21 mouse cellular contexts compared by ENCODE assay signal in the genomic region with DNA sequence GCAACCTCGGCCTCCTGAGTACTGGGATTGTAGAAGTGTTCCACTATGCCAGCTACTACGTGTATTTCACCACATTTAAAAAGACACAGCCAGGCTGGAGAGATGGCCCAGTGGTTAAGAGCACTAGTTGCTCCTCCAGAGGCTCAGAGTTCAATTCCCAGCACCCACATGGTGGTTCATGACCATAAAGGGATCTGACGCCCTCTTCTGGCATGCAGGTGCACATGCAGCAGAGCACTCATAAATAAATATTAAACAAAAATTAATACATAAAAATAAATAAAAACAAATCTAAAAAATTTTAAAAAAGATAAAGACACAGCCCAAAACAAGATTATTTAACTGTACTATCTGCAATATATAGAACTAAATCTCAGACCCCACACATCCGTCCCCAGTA. TPM values are rescaled to one million over a fixed set of nuclear protein-coding genes. Genes with fewer than 3 reads are reported as not detected.
DNase-seq lines count a peak whose midpoint lies in the region; ATAC-seq and TF ChIP-seq lines count a peak whose summit lies in the region.
"Had no signal": no experiment of that assay in that cellular context is flagged by ENCODE, and none has a peak within 500 bp of the region (broad histone marks: within the 10 kb centered on the region; RNA-seq: fewer than 3 reads in every experiment).

No protein-coding gene starts in this region.

- H3K27me3 ChIP-seq in heart, adult 2 months (ENCODE audit: control insufficient read depth, insufficient read depth, low read length), result no peaks in the 10 kb centered on the region
- H3K27me3 ChIP-seq in liver, postnatal 0 days (ENCODE audit: insufficient read depth, low read length), result no peaks in the 10 kb centered on the region
- H3K27me3 ChIP-seq in liver, embryonic 11.5 days (replicated peaks; ENCODE audit: control insufficient read depth, insufficient read depth, low read length), result no peaks in the 10 kb centered on the region
- H3K27me3 ChIP-seq in MEL (ENCODE audit: control insufficient read depth in 1 of 2, insufficient read depth in 2 of 2, low read length in 2 of 2), result no peaks in the 10 kb centered on the region
- H3K27me3 ChIP-seq in splenic B cell, adult 2 months (ENCODE audit: control insufficient read depth, insufficient read depth, low read length, poor library complexity, severe bottlenecking), result no peaks in the 10 kb centered on the region
- H3K27me3 ChIP-seq: forebrain, embryonic 12.5 days; hindbrain, embryonic 13.5 days; liver, embryonic 15.5 days had no signal

- WGBS in heart, adult 2 months, result 86% methylated on average over 4 of the region's 4 CpGs
- WGBS in liver, postnatal 0 days (ENCODE audit: insufficient replicate concordance), result 74% methylated on average over 4 of the region's 4 CpGs
- 75% methylated on average over 4 of the region's 4 CpGs for WGBS in liver, embryonic 11.5 days

- no peaks in the 10 kb centered on the region for H3K9me3 ChIP-seq in liver, postnatal 0 days (ENCODE audit: low read length)
- no peaks in the 10 kb centered on the region for H3K9me3 ChIP-seq in liver, embryonic 11.5 days (ENCODE audit: control insufficient read depth, low read length)
- no peaks in the 10 kb centered on the region for H3K9me3 ChIP-seq in MEL (replicated peaks; ENCODE audit: insufficient read depth, low read length)
- H3K9me3 ChIP-seq: embryonic facial prominence, embryonic 10.5 days; forebrain, embryonic 12.5 days; hindbrain, embryonic 13.5 days; limb, embryonic 10.5 days; liver, embryonic 15.5 days; midbrain, embryonic 10.5 days had no signal

- H3K79me2 ChIP-seq in heart, adult 2 months (replicated peaks; ENCODE audit: control insufficient read depth, insufficient read depth, low read length), result no peaks in the 10 kb centered on the region
- peaks cover 54% of the 10 kb centered on the region for H3K79me2 ChIP-seq in MEL (ENCODE audit: control insufficient read depth, insufficient read depth, low read length, poor library complexity)

- H3K36me3 ChIP-seq in heart, adult 2 months (ENCODE audit: control insufficient read depth, insufficient read depth, low read length), result no peaks in the 10 kb centered on the region
- peaks cover 7% of the 10 kb centered on the region; the same call in 1 of the 2 replicates for H3K36me3 ChIP-seq in liver, postnatal 0 days (replicated peaks; ENCODE audit: insufficient read depth, low read length)
- H3K36me3 ChIP-seq in liver, embryonic 11.5 days (ENCODE audit: control insufficient read depth, insufficient read depth, low read length), result peaks cover 5% of the 10 kb centered on the region; the same call in 1 of the 2 replicates
- peaks cover 19% of the 10 kb centered on the region in 2 experiments for H3K36me3 ChIP-seq in MEL (ENCODE audit: control insufficient read depth in 1 of 2, insufficient read depth in 2 of 2, low read length in 2 of 2)
- H3K36me3 ChIP-seq in splenic B cell, adult 2 months (ENCODE audit: control insufficient read depth, insufficient read depth, low read length, poor library complexity, severe bottlenecking), result no peaks in the 10 kb centered on the region

- H3K9ac ChIP-seq in heart, adult 2 months (ENCODE audit: low read depth, low read length), result no peak overlapping the region
- no peak overlapping the region for H3K9ac ChIP-seq in liver, postnatal 0 days (replicated peaks)
- H3K9ac ChIP-seq in liver, embryonic 11.5 days (ENCODE audit: low read depth, low read length), result no peak overlapping the region
- no peak overlapping the region for H3K9ac ChIP-seq in MEL (ENCODE audit: control insufficient read depth, low read depth, low read length, poor library complexity, severe bottlenecking)
- H3K9ac ChIP-seq: forebrain, embryonic 12.5 days; liver, embryonic 15.5 days had no signal

- no peaks in the 10 kb centered on the region for H3K4me1 ChIP-seq in heart, adult 2 months (ENCODE audit: control insufficient read depth, insufficient read depth, low read length)
- H3K4me1 ChIP-seq in liver, postnatal 0 days (ENCODE audit: insufficient read depth), result 0 out of 2 replicates have a peak, but pooled peaks cover 6% of the 10 kb centered on the region
- peaks cover 9% of the 10 kb centered on the region for H3K4me1 ChIP-seq in liver, embryonic 11.5 days (replicated peaks; ENCODE audit: control insufficient read depth, insufficient read depth, low read length)
- H3K4me1 ChIP-seq in MEL (ENCODE audit: control insufficient read depth in 1 of 2, insufficient read depth in 2 of 2, low read length in 2 of 2), result peaks cover 7 to 13% of the 10 kb centered on the region in 2 experiments; a peak in 3 of 4 replicates

- no peak for ATAC-seq in liver, postnatal 0 days
- ATAC-seq in liver, embryonic 11.5 days (replicated peaks; ENCODE audit: low FRiP score), result no peak

- TF ChIP-seq EP300 in heart, adult 2 months (IDR thresholded peaks at IDR 0.05; ENCODE audit: insufficient read depth, low read depth, low read length), result no peak
- no peak for TF ChIP-seq EP300 in liver, postnatal 0 days (IDR thresholded peaks at IDR 0.05; ENCODE audit: low read depth)
- no peak for TF ChIP-seq EP300 in MEL (IDR thresholded peaks at IDR 0.05; ENCODE audit: low read depth in 1 of 2, low read length in 2 of 2)

- peak; percentile 12 for TF ChIP-seq RAD21 in MEL (IDR thresholded peaks at IDR 0.05; ENCODE audit: low read depth, low read length)

- no peak for TF ChIP-seq POLR2A in heart, adult 2 months (IDR thresholded peaks at IDR 0.05; ENCODE audit: insufficient read depth, low read depth, low read length)
- TF ChIP-seq POLR2A in MEL (IDR thresholded peaks at IDR 0.05; ENCODE audit: control insufficient read depth in 1 of 2, insufficient read depth in 1 of 2, low read depth in 1 of 2, low read length in 2 of 2, poor library complexity in 1 of 2), result no peak

- intact Hi-C loops in heart, adult 2 months (cut with DNase I), result no loop called here
- intact Hi-C loops in heart, postnatal 10 days (cut with DNase I), result no loop called here

- H3K4me2 ChIP-seq in liver, postnatal 0 days (ENCODE audit: low read depth, low read length), result no peak overlapping the region
- H3K4me2 ChIP-seq in liver, embryonic 11.5 days, result no peak overlapping the region
- H3K4me2 ChIP-seq: forebrain, embryonic 12.5 days; heart, embryonic 11.5 days; hindbrain, embryonic 13.5 days had no signal

- TF ChIP-seq CTCF in heart, adult 2 months (IDR thresholded peaks at IDR 0.05), result 0 out of 2 replicates have a peak, but pooled peaks have one; percentile 14
- TF ChIP-seq CTCF in liver, postnatal 0 days (IDR thresholded peaks at IDR 0.05; ENCODE audit: low read depth), result peak; percentile 21; the same call in 1 of the 2 replicates
- peak; percentile 51 to 62 (median 53) for TF ChIP-seq CTCF in MEL (IDR thresholded peaks at IDR 0.05 in 2 of 3, conservative IDR thresholded peaks at IDR 0.05 in 1 of 3; ENCODE audit: control insufficient read depth in 1 of 3, insufficient read depth in 1 of 3, low read depth in 2 of 3, low read length in 3 of 3, poor library complexity in 1 of 3, severe bottlenecking in 1 of 3)

- no peak for DNase-seq in heart, adult 2 months
- no peak for DNase-seq in heart, postnatal 10 days
- no peak for DNase-seq in liver, postnatal 0 days
- DNase-seq in liver, embryonic 11.5 days (ENCODE audit: low spot score), result no peak
- DNase-seq in MEL (ENCODE audit: low read depth, low spot score), result peak; percentile 68
- DNase-seq in splenic B cell, adult 2 months (ENCODE audit: low read depth, low spot score), result peak; percentile 4
- DNase-seq in right cerebral cortex, postnatal 10 days (ENCODE audit: low spot score in 2 of 2), result no peak
- no peak for DNase-seq in left cerebral cortex, adult 11 months (ENCODE audit: low spot score)
- DNase-seq: adrenal gland, postnatal 36 days; cerebellum, adult 9-10 months; gastrocnemius, adult 2 months; heart, postnatal 14 days; retina, postnatal 1 day; thymus, postnatal 4 days had no signal

- H3K4me3 ChIP-seq in heart, adult 2 months, result no peak overlapping the region
- H3K4me3 ChIP-seq in liver, postnatal 0 days (ENCODE audit: low read depth, low read length), result no peak overlapping the region
- no peak overlapping the region for H3K4me3 ChIP-seq in liver, embryonic 11.5 days (ENCODE audit: low read depth, low read length)
- no peak overlapping the region for H3K4me3 ChIP-seq in MEL (ENCODE audit: control insufficient read depth in 1 of 2, insufficient read depth in 1 of 2, low read depth in 2 of 2, low read length in 2 of 2)
- H3K4me3 ChIP-seq: embryonic facial prominence, embryonic 10.5 days; forebrain, embryonic 12.5 days; gastrocnemius, adult 2 months; hindbrain, embryonic 13.5 days; limb, embryonic 10.5 days; liver, embryonic 15.5 days; midbrain, embryonic 10.5 days had no signal

- H3K27ac ChIP-seq in heart, adult 2 months, result no peak overlapping the region
- no peak overlapping the region for H3K27ac ChIP-seq in liver, postnatal 0 days (ENCODE audit: low read depth)
- no peak overlapping the region for H3K27ac ChIP-seq in liver, embryonic 11.5 days (ENCODE audit: low read depth, low read length)
- H3K27ac ChIP-seq in MEL (ENCODE audit: control insufficient read depth, low read depth, low read length), result no peak overlapping the region
- H3K27ac ChIP-seq: embryonic facial prominence, embryonic 10.5 days; forebrain, embryonic 12.5 days; gastrocnemius, adult 2 months; hindbrain, embryonic 13.5 days; limb, embryonic 10.5 days; liver, embryonic 15.5 days; midbrain, embryonic 10.5 days had no signal

TF ChIP-seq in MEL, 35 proteins besides CTCF, POLR2A, EP300 and RAD21 (continues in another document):
- no peak for TF ChIP-seq HCFC1 (IDR thresholded peaks at IDR 0.05; ENCODE audit: low read depth, low read length)
- TF ChIP-seq ZMIZ1 (IDR thresholded peaks at IDR 0.05; ENCODE audit: low read depth, low read length), result no peak
- TF ChIP-seq NRF1 (IDR thresholded peaks at IDR 0.05; ENCODE audit: insufficient read depth, low read depth, low read length, poor library complexity, severe bottlenecking), result no peak

RNA-seq across cellular contexts. Expression of a gene that starts 3.0 kb away (rescaled TPM):
- 1 to 10 TPM; 8.2 to 8.5 TPM for total RNA-seq in heart, adult 2 months (2021)
- polyA plus RNA-seq in heart, adult 2 months (2012; rRNA removed), result 3.4 and 4.7 TPM in 2 replicates
- 10 to 100 TPM; 12.2 to 13.8 TPM for total RNA-seq in heart, postnatal 10 days (2021)
- 5.3 and 6.0 TPM in 2 replicates for polyA plus RNA-seq in liver, postnatal 0 days (2015; fragmentation: Nextera tagmentation; extraction: Ambion mirVana)
- polyA plus RNA-seq in liver, embryonic 11.5 days (2014; fragmentation: Nextera tagmentation; extraction: Ambion mirVana), result 54.3 and 56.3 TPM in 2 replicates
- total RNA-seq in MEL (2012; rRNA removed), result 80.6 and 95.8 TPM in 2 replicates
- polyA plus RNA-seq in MEL (2012; ENCODE audit: insufficient read depth in 1 of 2, insufficient read length in 2 of 2, low read depth in 1 of 2, low replicate concordance in 2 of 2, missing spikeins in 1 of 2), result 100 to 1,000 TPM in 1 of 2 experiments, not detected in 1; 142 TPM

RNA-seq across cellular contexts. Expression of a gene that starts 7.0 kb away (rescaled TPM):
- total RNA-seq in heart, adult 2 months (2021), result 10 to 100 TPM; 12.9 to 14.7 TPM
- polyA plus RNA-seq in heart, adult 2 months (2012; rRNA removed), result 6.9 and 13.6 TPM in 2 replicates
- total RNA-seq in heart, postnatal 10 days (2021), result 10 to 100 TPM; 17.1 to 17.4 TPM
- polyA plus RNA-seq in liver, postnatal 0 days (2015; fragmentation: Nextera tagmentation; extraction: Ambion mirVana), result 9.6 and 10.9 TPM in 2 replicates
- polyA plus RNA-seq in liver, embryonic 11.5 days (2014; fragmentation: Nextera tagmentation; extraction: Ambion mirVana), result 38.6 and 41.1 TPM in 2 replicates
- total RNA-seq in MEL (2012; rRNA removed), result 31.9 and 42.5 TPM in 2 replicates
- polyA plus RNA-seq in MEL (2012; ENCODE audit: insufficient read depth in 1 of 2, insufficient read length in 2 of 2, low read depth in 1 of 2, low replicate concordance in 2 of 2, missing spikeins in 1 of 2), result 100 to 1,000 TPM in 1 of 2 experiments, 10 to 100 TPM in 1; 48.8 to 419 TPM

Comparison
In these comparisons a context has a peak if more than half of its experiments do, and no peak if none do; other contexts are left out.
1. DNase-seq: peak in MEL (single experiment) and splenic B cell, adult 2 months (single experiment); none in heart, adult 2 months (0 of 2), heart, postnatal 10 days (0 of 2), liver, postnatal 0 days (single experiment), liver, embryonic 11.5 days (single experiment), right cerebral cortex, postnatal 10 days (0 of 2) and left cerebral cortex, adult 11 months (single experiment).
2. Peak in every context shown above with its lines, with median percentiles within 50 percentile points of each other: CTCF ChIP-seq.